Mouse (Mus musculus) gastrocnemius, postnatal 25 days (tissue): Measurements from ENCODE around the gene Cyp1b1. TPM values are rescaled to one million over a fixed set of nuclear protein-coding genes. Genes with fewer than 3 reads are reported as not detected.

Experiments used
- DNase-seq: peaks from one replicate; pipeline ENCODE4 v3.0.0; 2022
- total RNA-seq, 2 experiments: library from RNA; stranded (reverse); gene quantifications; 1 replicate in 1 of 2; 2 replicates in 1 of 2; pipeline ENCODE4 v1.2.3; 2021

The Cyp1b1 gene
- total RNA-seq, 2 experiments from 2014 or later, result 0.27 to 0.54 TPM

DNA sequence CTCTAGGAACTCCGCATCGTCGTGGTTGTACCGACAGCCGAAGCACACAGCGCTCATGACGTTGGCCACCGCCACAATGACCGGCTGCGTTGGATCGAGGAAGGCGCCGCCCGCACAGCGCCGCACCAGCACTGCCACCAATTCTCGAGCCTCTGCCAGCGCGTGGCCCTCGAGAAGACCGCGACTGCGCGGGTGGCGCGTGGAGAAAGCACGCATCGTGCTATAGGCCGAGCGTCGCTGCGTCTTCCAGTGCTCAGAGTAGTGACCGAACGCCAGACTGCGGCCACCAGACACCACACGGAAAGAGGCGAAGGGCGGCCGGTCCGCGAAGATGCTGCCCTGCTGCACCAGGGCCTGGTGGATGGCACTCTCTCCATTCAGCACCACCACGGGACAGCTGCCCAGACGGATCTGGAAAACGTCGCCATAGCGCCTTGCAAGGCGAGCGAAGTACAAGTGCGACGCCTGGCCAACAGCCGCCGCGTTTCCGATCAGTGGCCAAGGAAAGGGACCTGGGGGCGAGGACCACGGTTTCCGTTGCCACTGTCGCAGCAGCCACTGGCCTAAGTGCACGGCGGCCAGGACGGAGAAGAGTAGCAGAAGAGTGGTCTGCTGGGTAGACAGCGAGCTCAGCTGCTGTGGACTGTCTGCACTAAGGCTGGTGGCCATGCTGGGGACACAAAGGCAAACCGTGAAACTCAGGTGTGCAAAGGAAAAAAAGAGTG lies 1.1 kb downstream of the Cyp1b1 start:
- no peak for DNase-seq

- DNase-seq, result no peak
These were observed 1.6 kb downstream of the Cyp1b1 start for GRCm38 (mm10) chr17:79713276-79713642.

DNA sequence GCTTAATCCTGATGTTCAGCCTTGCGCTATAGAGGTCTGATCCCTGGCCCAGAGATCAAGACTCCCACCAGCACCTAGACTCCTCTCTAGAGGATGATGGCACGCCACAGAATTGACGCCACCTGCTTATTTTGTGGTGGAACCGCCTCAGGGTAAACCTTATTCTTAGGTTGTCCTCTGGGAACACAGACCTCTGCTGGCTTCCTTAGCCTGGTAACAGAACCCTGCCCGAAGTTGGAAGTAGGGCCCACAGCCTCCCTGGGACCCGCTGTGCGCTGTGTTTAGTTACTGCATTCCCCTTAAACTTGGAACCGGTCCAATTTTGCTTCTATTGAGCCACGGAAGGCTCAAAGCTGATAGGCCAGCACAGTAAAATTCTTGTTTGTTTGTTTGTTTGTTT lies 2.3 kb downstream of the Cyp1b1 start:
- DNase-seq, result no peak

DNA sequence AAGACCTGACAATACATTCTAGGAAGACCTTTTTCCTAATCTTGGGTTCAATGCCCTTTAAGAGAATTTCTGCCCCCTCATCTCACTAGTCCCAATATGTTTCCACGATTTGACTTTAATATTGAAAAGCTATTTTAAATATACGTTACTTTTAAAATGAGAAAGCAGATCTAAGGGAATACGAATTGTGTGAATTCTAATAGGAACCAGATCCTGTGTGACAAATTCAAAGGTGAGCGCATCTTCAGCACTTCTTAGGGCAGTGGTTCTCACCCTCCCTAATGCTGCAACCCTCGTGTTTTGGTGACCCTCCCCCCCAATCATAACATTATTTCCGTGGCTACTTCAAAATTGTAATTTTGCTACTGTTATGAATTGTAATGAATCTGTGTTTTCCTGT lies 2.9 kb downstream of the Cyp1b1 start:
- DNase-seq, result no peak

- no peak for DNase-seq
These were observed 4.5 kb downstream of the Cyp1b1 start for GRCm38 (mm10) chr17:79710246-79710842.

DNA sequence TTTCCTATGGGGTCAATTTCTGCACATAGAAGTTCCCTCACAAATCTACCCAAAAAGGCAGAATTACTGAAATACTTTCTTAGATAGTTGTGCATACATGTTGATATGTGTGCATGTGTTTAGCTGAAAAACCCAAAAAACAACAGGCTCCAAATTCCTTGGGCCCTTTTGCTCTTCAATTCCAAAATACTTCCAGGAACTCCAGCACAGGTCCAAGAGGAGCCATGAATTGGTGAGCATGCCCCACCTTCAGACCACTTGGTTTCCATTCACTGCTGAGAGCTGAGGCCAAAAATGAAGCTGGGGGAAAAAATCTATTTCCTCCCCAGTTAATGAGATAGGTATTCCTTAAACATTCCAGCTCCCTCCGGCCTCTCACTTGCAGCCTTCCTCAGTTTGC lies 5.1 kb downstream of the Cyp1b1 start:
- DNase-seq, result no peak

DNA sequence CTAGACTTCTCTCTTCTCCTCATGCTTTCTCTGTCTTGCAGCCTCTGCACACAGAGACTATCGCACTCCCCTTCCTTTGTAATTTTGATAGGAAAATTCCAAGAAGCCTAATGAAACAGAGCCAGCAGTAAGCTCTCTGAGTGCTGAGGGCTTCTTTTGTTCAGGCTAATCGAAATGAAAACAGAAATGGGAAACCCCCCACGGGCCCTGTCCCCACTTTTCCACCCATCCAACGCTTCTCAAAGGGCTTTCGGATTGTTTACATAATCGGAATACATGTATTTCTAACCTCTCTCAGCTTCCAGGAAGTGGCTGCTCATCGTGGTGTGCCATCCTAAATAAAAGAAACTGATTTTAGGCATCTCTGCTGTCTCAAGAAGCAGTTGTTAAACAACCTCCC lies 6.7 kb downstream of the Cyp1b1 start:
- no peak for DNase-seq

GRCm38 (mm10) chr17:79705671-79706455 lies 9.0 kb downstream of the Cyp1b1 start:
- DNase-seq, result no peak

- DNase-seq, result no peak
These were observed 14.0 kb downstream of the Cyp1b1 start for GRCm38 (mm10) chr17:79700871-79701270.

DNA sequence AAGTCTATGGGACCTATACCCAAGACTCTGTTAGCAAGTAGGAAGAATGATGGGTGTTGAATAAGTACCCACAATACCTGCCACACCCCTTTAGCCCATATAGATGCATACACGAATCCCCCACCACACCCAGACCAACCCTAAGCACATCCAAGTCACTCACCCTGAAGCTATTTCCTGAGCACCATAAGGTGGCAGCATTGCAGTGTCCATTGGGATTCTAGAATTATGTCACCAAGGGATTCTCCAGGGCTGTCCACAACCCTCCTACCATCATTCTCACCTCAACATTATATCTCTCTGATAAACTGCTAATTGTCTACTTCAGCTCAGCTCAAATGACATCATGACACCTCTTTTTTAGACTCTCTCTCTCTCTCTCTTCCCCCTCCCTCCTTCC lies 15.7 kb downstream of the Cyp1b1 start:
- no peak for DNase-seq

DNA sequence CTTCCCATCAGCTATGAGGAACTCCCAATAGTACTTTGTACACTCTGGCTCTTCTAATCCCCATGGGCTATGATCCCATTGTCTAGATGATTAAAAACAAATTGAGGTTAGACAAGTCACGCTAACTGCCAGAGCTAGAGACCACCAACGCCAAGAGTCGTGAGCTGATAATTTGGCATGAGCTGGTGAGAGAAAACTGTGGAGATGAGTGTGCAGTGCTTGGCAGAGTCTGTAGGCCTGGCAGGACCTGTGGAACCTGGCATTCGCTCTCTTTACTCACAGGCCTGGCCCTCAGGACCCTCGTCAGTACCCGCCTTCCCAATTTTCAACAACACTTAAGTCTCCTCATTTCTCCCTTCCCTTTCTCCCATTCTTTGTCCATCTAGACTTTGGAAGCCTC lies 19.3 kb downstream of the Cyp1b1 start:
- DNase-seq, result no peak

DNA sequence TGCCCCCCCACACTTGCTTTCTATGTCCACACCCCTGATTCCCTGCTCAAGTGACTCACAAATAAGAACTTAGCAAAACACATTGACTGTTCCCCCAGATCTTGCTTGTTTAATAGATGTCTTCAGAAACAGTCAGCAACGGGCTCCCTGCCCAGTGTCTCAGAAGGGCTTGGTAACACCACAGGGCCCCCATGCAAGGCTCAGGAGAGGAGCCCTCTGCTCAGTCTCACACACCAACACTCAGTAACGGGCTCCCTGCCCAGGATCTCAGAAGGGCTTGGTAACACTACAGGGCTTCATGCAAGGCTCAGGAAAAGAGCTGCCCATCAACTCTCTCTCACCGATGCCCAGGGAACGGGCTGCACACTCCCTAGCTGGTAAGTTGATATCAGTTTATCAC lies 19.8 kb downstream of the Cyp1b1 start:
- no peak for DNase-seq

DNA sequence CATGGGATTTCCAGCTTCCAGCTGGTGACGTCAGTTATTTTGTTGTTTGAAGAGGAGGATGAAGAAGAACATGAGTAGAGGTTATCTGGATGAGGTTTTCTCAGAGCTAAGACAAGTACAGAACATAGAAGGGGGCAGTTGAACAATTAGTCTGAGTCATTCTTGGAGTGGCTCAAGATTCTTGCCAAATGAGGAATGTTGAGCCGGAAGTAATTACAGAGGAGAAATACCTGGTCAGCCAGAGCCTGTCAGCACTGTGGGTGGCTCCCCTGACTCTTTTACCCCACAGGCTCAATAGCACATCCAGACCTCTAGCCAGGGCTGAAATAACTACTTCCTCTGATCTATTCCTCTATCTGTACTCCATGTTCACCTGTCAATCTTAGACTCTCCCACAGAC lies 44.0 kb downstream of the Cyp1b1 start:
- no peak for DNase-seq

GRCm38 (mm10) chr17:79664106-79664417 lies 50.8 kb downstream of the Cyp1b1 start:
- no peak for DNase-seq

DNA sequence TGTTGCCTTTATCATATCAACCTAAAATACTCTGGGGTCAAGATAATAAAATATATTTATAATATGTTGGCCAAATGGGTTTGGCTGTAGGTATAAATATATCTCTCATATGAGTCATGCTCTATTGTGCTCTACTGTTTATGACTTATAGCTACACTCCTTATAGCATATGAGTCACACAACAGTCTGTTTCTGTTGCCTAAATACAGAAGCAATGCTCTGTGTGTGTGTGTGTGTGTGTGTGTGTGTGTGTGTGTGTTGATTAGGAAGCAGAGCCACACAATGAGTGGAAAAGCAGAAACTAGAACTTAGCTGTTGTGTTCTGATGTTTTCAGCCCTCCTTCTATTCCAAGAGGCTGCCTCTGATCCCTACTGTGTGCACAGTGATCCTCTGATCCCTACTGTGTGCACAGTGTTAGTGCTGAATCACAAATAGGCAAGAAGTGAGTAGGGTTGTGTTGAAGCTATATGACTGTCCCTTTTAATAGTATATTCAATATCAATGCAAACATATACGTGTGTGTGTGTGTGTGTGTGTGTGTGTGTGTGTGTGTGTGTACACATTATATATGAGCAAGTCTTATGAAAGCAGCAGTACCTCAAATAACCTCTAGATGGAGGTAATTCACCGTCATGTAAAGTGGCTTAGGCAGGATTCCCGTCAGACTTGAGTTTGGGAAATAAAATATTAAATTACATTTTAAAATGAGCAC lies 51.3 kb downstream of the Cyp1b1 start:
- no peak for DNase-seq

DNA sequence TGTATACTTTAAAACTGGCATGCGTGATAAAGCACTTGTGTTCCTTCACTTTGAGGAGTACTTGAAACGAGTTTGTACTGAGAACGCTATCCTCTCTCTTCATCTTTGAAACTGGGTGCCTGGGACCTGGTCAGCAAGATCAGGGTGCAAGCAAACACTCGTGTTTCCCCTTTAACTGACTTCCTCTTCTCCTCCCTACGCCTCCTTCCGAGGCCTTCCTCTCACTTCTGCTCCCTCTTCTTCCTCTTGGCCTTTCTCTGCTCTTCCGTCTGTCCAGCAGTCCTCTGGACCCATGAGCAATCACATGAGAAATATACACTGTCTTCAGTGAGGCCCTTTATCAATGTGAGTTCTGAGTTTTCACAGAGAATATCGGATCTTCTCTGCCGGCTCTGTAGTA lies 53.0 kb downstream of the Cyp1b1 start:
- no peak for DNase-seq

- peak; percentile 8 for DNase-seq
These were observed 53.5 kb downstream of the Cyp1b1 start for GRCm38 (mm10) chr17:79661387-79661786.

GRCm38 (mm10) chr17:79658863-79659262 lies 56.0 kb downstream of the Cyp1b1 start:
- no peak for DNase-seq

DNA sequence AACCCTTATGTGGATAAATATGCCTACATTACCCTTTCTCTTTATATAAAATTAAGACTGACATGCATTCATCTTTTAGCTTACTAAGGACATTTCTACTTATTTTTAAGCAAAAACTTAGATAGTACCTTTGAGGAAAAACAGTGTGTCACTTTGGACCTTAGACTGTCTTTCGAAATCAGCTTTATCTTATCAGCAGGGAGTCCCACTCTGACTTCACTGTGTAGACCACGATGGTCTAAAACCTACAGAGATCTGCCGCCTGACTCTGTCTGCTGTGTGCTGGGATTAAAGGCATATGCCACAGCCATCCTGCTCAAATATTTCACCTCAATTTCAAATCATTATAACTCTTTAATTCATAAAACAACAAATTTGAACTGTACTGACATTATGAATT lies 56.4 kb downstream of the Cyp1b1 start:
- no peak for DNase-seq

DNA sequence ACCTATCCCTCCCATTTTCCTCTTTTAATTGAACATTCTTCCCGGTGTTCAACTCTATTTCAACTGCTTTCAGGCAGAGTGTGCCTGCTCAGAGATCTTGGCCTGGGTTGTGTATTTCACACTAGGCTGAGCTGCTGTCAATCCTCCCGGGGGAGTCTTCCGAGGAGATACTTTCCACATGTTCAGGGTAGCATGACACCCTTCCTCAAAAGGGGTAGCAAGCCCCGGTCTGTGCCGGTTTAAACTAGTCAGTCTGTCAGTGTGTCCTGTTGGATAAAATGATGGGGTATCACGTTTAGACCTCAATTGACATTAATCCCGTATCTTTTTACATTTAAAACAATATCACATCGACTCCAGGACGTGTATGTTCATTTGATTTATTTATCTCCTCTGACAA lies 57.1 kb downstream of the Cyp1b1 start:
- DNase-seq, result no peak

- no peak for DNase-seq
These were observed 60.7 kb downstream of the Cyp1b1 start for GRCm38 (mm10) chr17:79654187-79654586.

DNA sequence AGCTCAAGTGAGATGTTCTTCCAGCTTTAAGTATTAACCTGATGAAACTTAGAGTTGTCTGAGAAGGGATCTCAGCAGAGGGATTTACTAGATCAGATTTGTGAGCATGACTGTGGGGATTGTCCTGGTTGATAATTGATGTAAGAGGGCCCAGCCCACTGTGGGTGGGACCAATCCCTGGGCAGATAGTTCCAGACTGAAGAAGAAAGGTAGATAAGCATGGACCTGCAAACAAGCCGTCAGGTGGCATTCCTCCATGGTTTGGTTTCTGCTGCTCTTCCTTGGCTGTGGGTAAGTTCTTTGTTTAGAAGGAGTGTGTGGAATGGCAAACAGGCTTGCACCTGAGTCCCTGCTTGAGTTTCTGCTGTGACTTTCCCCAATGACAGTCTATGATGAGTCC lies 61.7 kb downstream of the Cyp1b1 start:
- DNase-seq, result no peak
